Mouse (Mus musculus) CH12.LX (cell line): Measurements from ENCODE around the gene Pde4b.

Source experiments
- ELF1 ChIP-seq: IDR thresholded peaks from 2 replicates; pipeline ENCODE4 v1.6.1; 2014; ENCODE audit warnings: low read depth, mild to moderate bottlenecking, inconsistent platforms, low read length, improper control_type of control experiment
- POLR2A ChIP-seq: IDR thresholded peaks from 2 replicates; pipeline ENCODE4 v1.6.1; 2011; ENCODE audit warnings: low read depth, mild to moderate bottlenecking, improper control_type of control experiment, low read length
- TCF12 ChIP-seq: IDR thresholded peaks from 2 replicates; pipeline ENCODE4 v1.6.1; 2014; ENCODE audit warnings: low read depth, mild to moderate bottlenecking, inconsistent platforms, low read length, improper control_type of control experiment

DNA sequence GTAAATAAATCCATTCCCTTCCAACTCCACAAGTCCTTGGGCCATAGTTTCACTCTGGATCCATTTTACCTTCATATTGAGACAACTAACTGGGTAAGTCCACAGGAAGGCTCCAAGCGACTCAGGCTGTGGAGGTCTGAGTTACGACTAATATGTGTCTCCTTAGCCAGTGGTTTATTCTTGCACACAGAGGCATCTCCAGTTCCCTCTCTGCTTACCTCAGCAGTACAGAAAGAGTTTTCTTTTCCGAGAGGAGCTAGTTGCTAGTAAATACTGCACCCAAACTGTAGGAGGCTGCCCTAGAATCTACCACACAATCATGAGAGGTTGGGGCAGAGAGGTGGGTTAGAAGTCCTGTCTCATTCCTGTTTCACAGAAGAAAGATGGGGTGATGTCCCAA lies 499.4 kb downstream of the Pde4b start:
- no peak for TF ChIP-seq POLR2A
- TF ChIP-seq ELF1, result no peak
- TF ChIP-seq TCF12, result no peak
